Mouse (Mus musculus) neural tube, embryonic 11.5 days (tissue): ENCODE measurements around the gene Fam25c. TPM values are rescaled to one million over a fixed set of nuclear protein-coding genes. Genes with fewer than 3 reads are reported as not detected.

Experiments
- polyA plus RNA-seq: library from polyadenylated mRNA; unstranded; fragments of >200 nt; fragmentation: Nextera tagmentation; extraction: Ambion mirVana; gene quantifications from 2 replicates; pipeline ENCODE4 v1.2.1, GENCODE M21; 2014

Fam25c gene
- polyA plus RNA-seq, 1 experiment from 2014 or later = not detected

Other genes starting within 250 kb of the Fam25c start
- gene Npy4r, start 202.9 kb downstream of the Fam25c start, polyA plus RNA-seq = not detected in 2 replicates
- gene Gprin2, start 153.8 kb downstream of the Fam25c start, polyA plus RNA-seq = 0.54 and 1.1 TPM in 2 replicates
- 0.12 and 0.16 TPM in 2 replicates for gene Syt15, start 135.8 kb downstream of the Fam25c start, polyA plus RNA-seq
- 7.7 and 8.8 TPM in 2 replicates for gene Shld2, start 44.9 kb downstream of the Fam25c start, polyA plus RNA-seq
- gene Glud1, start 44.7 kb downstream of the Fam25c start, polyA plus RNA-seq = 96.0 and 97.3 TPM in 2 replicates
- gene Sncg, start 19.4 kb upstream of the Fam25c start, polyA plus RNA-seq = 269 and 295 TPM in 2 replicates
- 7.3 and 8.3 TPM in 2 replicates for gene Mmrn2, start 20.0 kb upstream of the Fam25c start, polyA plus RNA-seq
- gene Bmpr1a, start 147.9 kb upstream of the Fam25c start, polyA plus RNA-seq = 51.4 and 54.9 TPM in 2 replicates
- not detected in 2 replicates for gene 9230112D13Rik, start 167.4 kb upstream of the Fam25c start, polyA plus RNA-seq
- gene Ldb3, start 233.2 kb upstream of the Fam25c start, polyA plus RNA-seq = 2.4 and 2.5 TPM in 2 replicates
- gene Opn4, start 244.7 kb upstream of the Fam25c start, polyA plus RNA-seq = not detected in 2 replicates